Comparison of ENCODE assay signal across 13 mouse cellular contexts in genomic region chr13:83020829-83021228, GRCm38 (mm10).
A peak's percentile ranks its signal among the peaks of the same experiment; 100 is the strongest.
DNase-seq lines count a peak whose midpoint lies in the region; ATAC-seq and TF ChIP-seq lines count a peak whose summit lies in the region.
"Had no signal": no experiment of that assay in that cellular context is flagged by ENCODE, and none has a peak within 500 bp of the region (broad histone marks: within the 10 kb centered on the region; RNA-seq: fewer than 3 reads in every experiment).

No protein-coding gene starts in this region.

- no peak overlapping the region for H3K27ac ChIP-seq in forebrain, postnatal 0 days (ENCODE audit: low read depth, low read length)
- H3K27ac ChIP-seq: liver, embryonic 13.5 days; midbrain, embryonic 15.5 days had no signal

- no peak for TF ChIP-seq CTCF in forebrain, postnatal 0 days (IDR thresholded peaks at IDR 0.05; ENCODE audit: low read depth)

- no peaks in the 10 kb centered on the region for H3K9me3 ChIP-seq in forebrain, postnatal 0 days (ENCODE audit: low read length)
- H3K9me3 ChIP-seq: liver, embryonic 13.5 days; midbrain, embryonic 15.5 days had no signal

- WGBS in forebrain, postnatal 0 days, result 35% methylated on average over 3 of the region's 3 CpGs

- H3K36me3 ChIP-seq in forebrain, postnatal 0 days (ENCODE audit: insufficient read depth), result no peaks in the 10 kb centered on the region
- H3K36me3 ChIP-seq: liver, embryonic 13.5 days; midbrain, embryonic 15.5 days had no signal

- no peaks in the 10 kb centered on the region for H3K4me1 ChIP-seq in forebrain, postnatal 0 days (ENCODE audit: insufficient read depth)
- H3K4me1 ChIP-seq: midbrain, embryonic 15.5 days had no signal

- H3K9ac ChIP-seq in forebrain, postnatal 0 days, result no peak overlapping the region
- H3K9ac ChIP-seq: liver, embryonic 13.5 days; midbrain, embryonic 15.5 days had no signal

- no peak overlapping the region for H3K4me2 ChIP-seq in forebrain, postnatal 0 days (ENCODE audit: low read depth)
- H3K4me2 ChIP-seq: heart, embryonic 11.5 days; liver, embryonic 13.5 days; midbrain, embryonic 15.5 days had no signal

- no peaks in the 10 kb centered on the region for H3K27me3 ChIP-seq in forebrain, postnatal 0 days (ENCODE audit: insufficient read depth, low read length)
- H3K27me3 ChIP-seq: liver, embryonic 13.5 days; midbrain, embryonic 15.5 days had no signal

- no peak for ATAC-seq in forebrain, postnatal 0 days
- ATAC-seq in megakaryocyte progenitor cell, adult 5-6 weeks (replicated peaks; ENCODE audit: poor library complexity), result peak; percentile 83
- ATAC-seq: CD4-positive, CD25-positive, alpha-beta regulatory T cell, adult 4 months; hindbrain, embryonic 16.5 days; midbrain, embryonic 15.5 days had no signal

- DNase-seq in heart, adult 18-20 months, result peak; percentile 3 to 4
- no peak for DNase-seq in heart, adult 8-10 months (ENCODE audit: low spot score)
- DNase-seq in B cell, adult 2 months, result peak; percentile 65 to 69
- peak; percentile 7 for DNase-seq in forebrain, postnatal 0 days
- DNase-seq in frontal cortex, adult 2 months (ENCODE audit: extremely low spot score in 1 of 2, low spot score in 1 of 2), result no peak
- DNase-seq in adrenal gland, postnatal 25 days, result no peak
- no peak for DNase-seq in left cerebral cortex, adult 9 months (ENCODE audit: low spot score in 2 of 2)
- DNase-seq: liver, embryonic 13.5 days had no signal

- H3K4me3 ChIP-seq in forebrain, postnatal 0 days (ENCODE audit: low read depth, low read length), result no peak overlapping the region
- H3K4me3 ChIP-seq: liver, embryonic 13.5 days; midbrain, embryonic 15.5 days had no signal

Comparison
In these comparisons a context has a peak if more than half of its experiments do, and no peak if none do; other contexts are left out.
1. DNase-seq: peak in heart, adult 18-20 months (2 of 2), B cell, adult 2 months (2 of 2) and forebrain, postnatal 0 days (single experiment); none in heart, adult 8-10 months (single experiment), frontal cortex, adult 2 months (0 of 2), adrenal gland, postnatal 25 days (single experiment) and left cerebral cortex, adult 9 months (0 of 2).